Mouse (Mus musculus): ENCODE data around the gene Sez6l. TPM values are rescaled to one million over a fixed set of nuclear protein-coding genes. Genes with fewer than 3 reads are reported as not detected.

Gene Sez6l
- polyA plus RNA-seq, 1 experiment from 2014 or later = 46.3 TPM

GRCm38 (mm10) chr5:112552786-112553185 lies 24.2 kb downstream of the Sez6l start:
- Histone ChIP-seq H3K36me3 (ENCODE audit: control insufficient read depth, insufficient read depth, low read length) (no peaks in the 10 kb centered on the region), H3K4me2 (ENCODE audit: low read length) (no peak overlapping the region), H3K9me3 (ENCODE audit: control insufficient read depth, low read length) (no peaks in the 10 kb centered on the region), H3K27ac (replicated peaks; ENCODE audit: low read depth, low read length) (peak overlapping the region; percentile 83; the same call in 1 of the 2 replicates), H3K4me1 (ENCODE audit: control insufficient read depth, insufficient read depth, low read length) (peaks cover 52% of the 10 kb centered on the region), H3K9ac (replicated peaks; ENCODE audit: low read length) (no peak overlapping the region), H3K27me3 (ENCODE audit: control insufficient read depth, insufficient read depth, low read length) (no peaks in the 10 kb centered on the region), H3K4me3 (replicated peaks; ENCODE audit: low read depth, low read length) (no peak overlapping the region)
- DNase-seq = no peak
- ATAC-seq (ENCODE audit: low FRiP score, low TSS enrichment) = no peak
- WGBS = 91% methylated on average over 15 of the region's 15 CpGs

- ATAC-seq (ENCODE audit: low FRiP score, low TSS enrichment) (peak; percentile 57; the same call in 1 of the 2 replicates), DNase-seq (peak; percentile 89)
- peaks cover 54% of the 10 kb centered on the region for H3K4me1 ChIP-seq (ENCODE audit: control insufficient read depth, insufficient read depth, low read length)
- no peaks in the 10 kb centered on the region for H3K36me3 ChIP-seq (ENCODE audit: control insufficient read depth, insufficient read depth, low read length)
- 0 out of 2 replicates have a peak overlapping the region, but pooled peaks have one; percentile 7 for H3K9ac ChIP-seq (replicated peaks; ENCODE audit: low read length)
- H3K27ac ChIP-seq (replicated peaks; ENCODE audit: low read depth, low read length) = peak overlapping the region; percentile 83
- H3K9me3 ChIP-seq (ENCODE audit: control insufficient read depth, low read length) = no peaks in the 10 kb centered on the region
- 30% methylated on average over 17 of the region's 17 CpGs for WGBS
- H3K4me2 ChIP-seq (ENCODE audit: low read length) = peak overlapping the region; percentile 40
- no peak overlapping the region for H3K4me3 ChIP-seq (replicated peaks; ENCODE audit: low read depth, low read length)
- H3K27me3 ChIP-seq (ENCODE audit: control insufficient read depth, insufficient read depth, low read length) = no peaks in the 10 kb centered on the region
These were observed 24.8 kb downstream of the Sez6l start for GRCm38 (mm10) chr5:112551975-112552728.

DNA sequence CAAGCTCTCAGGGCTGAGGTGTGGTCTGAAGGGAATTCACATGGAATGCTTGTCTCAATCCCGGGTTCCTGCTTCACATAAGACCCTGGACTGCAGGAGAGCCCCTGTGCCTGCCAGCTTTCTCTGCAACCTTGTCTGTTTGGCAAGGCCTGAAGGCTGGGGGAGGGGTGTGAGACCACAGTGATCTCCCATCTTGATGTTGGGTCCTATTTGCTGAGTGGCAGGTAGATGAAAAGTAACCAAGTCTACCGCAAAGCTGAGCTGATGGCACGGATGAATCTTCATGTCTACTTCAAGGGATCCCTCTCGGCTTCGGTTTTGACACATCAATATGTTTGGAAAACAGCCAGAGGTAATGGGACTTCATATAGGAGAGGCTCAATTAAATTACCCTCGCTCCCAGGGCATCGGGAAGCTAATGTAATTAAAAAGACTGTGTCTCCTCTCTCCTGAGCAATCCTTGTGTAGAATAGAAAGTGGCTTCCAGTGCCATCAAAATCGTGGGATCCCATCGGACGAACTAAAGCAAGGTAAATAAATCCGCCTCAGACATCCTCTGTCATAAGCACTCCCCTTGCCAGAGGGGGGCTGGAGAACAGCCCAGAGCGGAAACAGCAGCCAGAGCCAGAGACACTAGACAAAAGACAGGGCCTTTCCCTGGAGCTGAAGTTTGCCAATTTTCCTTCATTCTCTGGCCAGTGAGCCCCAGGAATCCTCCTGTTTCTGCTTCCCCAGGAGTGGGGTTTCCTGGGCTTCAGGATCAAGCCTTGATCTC lies 28.0 kb downstream of the Sez6l start:
- Histone ChIP-seq H3K4me3 (replicated peaks; ENCODE audit: low read depth, low read length) (no peak overlapping the region), H3K9ac (replicated peaks; ENCODE audit: low read length) (0 out of 2 replicates have a peak overlapping the region, but pooled peaks have one; percentile 12), H3K27ac (replicated peaks; ENCODE audit: low read depth, low read length) (peak overlapping the region; percentile 75), H3K4me2 (ENCODE audit: low read length) (no peak overlapping the region), H3K9me3 (ENCODE audit: control insufficient read depth, low read length) (no peaks in the 10 kb centered on the region), H3K4me1 (ENCODE audit: control insufficient read depth, insufficient read depth, low read length) (peaks cover 54% of the 10 kb centered on the region), H3K36me3 (ENCODE audit: control insufficient read depth, insufficient read depth, low read length) (no peaks in the 10 kb centered on the region), H3K27me3 (ENCODE audit: control insufficient read depth, insufficient read depth, low read length) (no peaks in the 10 kb centered on the region; the same call in 1 of the 2 replicates)
- WGBS = 45% methylated on average over 12 of the region's 12 CpGs
- DNase-seq (peak; percentile 63), ATAC-seq (ENCODE audit: low FRiP score, low TSS enrichment) (no peak)

GRCm38 (mm10) chr5:112546771-112547170 lies 30.2 kb downstream of the Sez6l start:
- no peak overlapping the region for H3K27ac ChIP-seq (replicated peaks; ENCODE audit: low read depth, low read length)
- no peaks in the 10 kb centered on the region for H3K9me3 ChIP-seq (ENCODE audit: control insufficient read depth, low read length)
- H3K27me3 ChIP-seq (ENCODE audit: control insufficient read depth, insufficient read depth, low read length) = no peaks in the 10 kb centered on the region; the same call in 1 of the 2 replicates
- H3K4me3 ChIP-seq (replicated peaks; ENCODE audit: low read depth, low read length) = no peak overlapping the region
- H3K4me2 ChIP-seq (ENCODE audit: low read length) = no peak overlapping the region
- H3K36me3 ChIP-seq (ENCODE audit: control insufficient read depth, insufficient read depth, low read length) = no peaks in the 10 kb centered on the region
- no peak for ATAC-seq (ENCODE audit: low FRiP score, low TSS enrichment)
- H3K9ac ChIP-seq (replicated peaks; ENCODE audit: low read length) = no peak overlapping the region
- WGBS = 69% methylated on average over 6 of the region's 6 CpGs
- no peak for DNase-seq
- H3K4me1 ChIP-seq (ENCODE audit: control insufficient read depth, insufficient read depth, low read length) = peaks cover 52% of the 10 kb centered on the region

GRCm38 (mm10) chr5:112538295-112538694 lies 38.7 kb downstream of the Sez6l start:
- Histone ChIP-seq H3K36me3 (ENCODE audit: control insufficient read depth, insufficient read depth, low read length) (no peaks in the 10 kb centered on the region), H3K27ac (replicated peaks; ENCODE audit: low read depth, low read length) (no peak overlapping the region), H3K4me3 (replicated peaks; ENCODE audit: low read depth, low read length) (no peak overlapping the region), H3K9ac (replicated peaks; ENCODE audit: low read length) (no peak overlapping the region), H3K27me3 (ENCODE audit: control insufficient read depth, insufficient read depth, low read length) (no peaks in the 10 kb centered on the region), H3K9me3 (ENCODE audit: control insufficient read depth, low read length) (peaks cover 3% of the 10 kb centered on the region; the same call in 1 of the 2 replicates), H3K4me2 (ENCODE audit: low read length) (no peak overlapping the region), H3K4me1 (ENCODE audit: control insufficient read depth, insufficient read depth, low read length) (peaks cover 15% of the 10 kb centered on the region)
- 81% methylated on average over 3 of the region's 3 CpGs for WGBS
- no peak for ATAC-seq (ENCODE audit: low FRiP score, low TSS enrichment)
- no peak for DNase-seq

DNA sequence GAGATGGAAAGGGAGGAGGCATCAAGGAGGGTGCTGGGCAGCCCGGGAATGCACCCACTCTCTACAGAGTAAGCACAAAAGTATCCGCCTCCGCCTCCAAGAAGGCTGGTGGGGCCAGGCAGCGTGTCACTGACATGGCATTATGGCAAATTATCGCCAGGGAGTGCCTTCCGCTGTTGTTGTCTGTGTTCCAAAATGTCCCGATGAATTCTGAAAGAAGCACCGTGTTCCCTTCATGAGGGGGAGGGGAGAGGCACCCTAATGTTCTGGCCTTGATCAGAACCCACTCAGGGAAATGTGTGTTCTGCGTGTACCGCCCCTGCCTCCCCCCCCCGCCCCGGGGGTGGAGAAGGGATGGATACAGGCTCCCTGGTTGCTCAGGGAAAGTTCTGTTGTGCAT lies 41.1 kb downstream of the Sez6l start:
- DNase-seq (no peak), ATAC-seq (ENCODE audit: low FRiP score, low TSS enrichment) (no peak)
- Histone ChIP-seq H3K27ac (replicated peaks; ENCODE audit: low read depth, low read length) (no peak overlapping the region), H3K4me3 (replicated peaks; ENCODE audit: low read depth, low read length) (no peak overlapping the region), H3K9ac (replicated peaks; ENCODE audit: low read length) (no peak overlapping the region), H3K4me1 (ENCODE audit: control insufficient read depth, insufficient read depth, low read length) (peaks cover 9% of the 10 kb centered on the region), H3K4me2 (ENCODE audit: low read length) (no peak overlapping the region), H3K27me3 (ENCODE audit: control insufficient read depth, insufficient read depth, low read length) (no peaks in the 10 kb centered on the region), H3K9me3 (ENCODE audit: control insufficient read depth, low read length) (peaks cover 3% of the 10 kb centered on the region), H3K36me3 (ENCODE audit: control insufficient read depth, insufficient read depth, low read length) (no peaks in the 10 kb centered on the region)
- 80% methylated on average over 12 of the region's 12 CpGs for WGBS

DNA sequence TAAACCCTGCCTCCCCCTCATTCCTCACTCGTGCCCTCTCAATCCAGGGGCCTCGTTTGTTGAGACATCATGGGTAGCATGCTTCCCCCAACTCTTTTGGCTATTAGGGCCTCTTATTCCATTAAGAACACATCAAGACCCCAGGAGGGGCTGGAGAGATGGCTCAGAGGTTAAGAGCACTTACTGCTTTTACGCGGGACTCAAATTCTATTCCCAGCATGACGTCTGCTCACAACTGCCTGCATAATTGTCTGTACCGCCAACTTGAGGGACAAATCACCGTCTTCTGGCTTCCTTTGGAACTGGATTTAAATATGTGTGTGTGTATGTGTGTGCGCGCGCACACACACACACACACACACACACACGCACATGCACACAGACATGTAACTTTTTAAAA lies 42.8 kb downstream of the Sez6l start:
- ATAC-seq (ENCODE audit: low FRiP score, low TSS enrichment) = no peak
- Histone ChIP-seq H3K27me3 (ENCODE audit: control insufficient read depth, insufficient read depth, low read length) (no peaks in the 10 kb centered on the region), H3K4me3 (replicated peaks; ENCODE audit: low read depth, low read length) (no peak overlapping the region), H3K4me2 (ENCODE audit: low read length) (no peak overlapping the region), H3K36me3 (ENCODE audit: control insufficient read depth, insufficient read depth, low read length) (no peaks in the 10 kb centered on the region), H3K27ac (replicated peaks; ENCODE audit: low read depth, low read length) (no peak overlapping the region), H3K9me3 (ENCODE audit: control insufficient read depth, low read length) (no peaks in the 10 kb centered on the region; the same call in 1 of the 2 replicates), H3K4me1 (ENCODE audit: control insufficient read depth, insufficient read depth, low read length) (peaks cover 10% of the 10 kb centered on the region), H3K9ac (replicated peaks; ENCODE audit: low read length) (no peak overlapping the region)
- DNase-seq = no peak
- WGBS = 42% methylated on average over 11 of the region's 11 CpGs

- 47% methylated on average over 16 of the region's 16 CpGs for WGBS
- H3K27me3 ChIP-seq (ENCODE audit: control insufficient read depth, insufficient read depth, low read length) = no peaks in the 10 kb centered on the region
- no peaks in the 10 kb centered on the region for H3K36me3 ChIP-seq (ENCODE audit: control insufficient read depth, insufficient read depth, low read length)
- H3K9ac ChIP-seq (replicated peaks; ENCODE audit: low read length) = no peak overlapping the region
- H3K4me2 ChIP-seq (ENCODE audit: low read length) = no peak overlapping the region
- no peak for DNase-seq
- H3K4me1 ChIP-seq (ENCODE audit: control insufficient read depth, insufficient read depth, low read length) = peaks cover 10% of the 10 kb centered on the region
- H3K27ac ChIP-seq (replicated peaks; ENCODE audit: low read depth, low read length) = no peak overlapping the region
- no peak for ATAC-seq (ENCODE audit: low FRiP score, low TSS enrichment)
- H3K4me3 ChIP-seq (replicated peaks; ENCODE audit: low read depth, low read length) = no peak overlapping the region
- H3K9me3 ChIP-seq (ENCODE audit: control insufficient read depth, low read length) = no peaks in the 10 kb centered on the region; the same call in 1 of the 2 replicates
These were observed 43.5 kb downstream of the Sez6l start for GRCm38 (mm10) chr5:112533312-112534075.
